Mouse (Mus musculus) regulatory T cell (primary cell): ENCODE data around the gene Sp2.

ENCODE experiments used
- in situ Hi-C: fragments of 300-600 bp; cut with MboI, MseI; formaldehyde crosslinking; loops from one replicate; pipeline ENCODE4 v1.15.1; 2025; ENCODE audit warnings: high pct_unique_total_duplicates

Gene Sp2

DNA sequence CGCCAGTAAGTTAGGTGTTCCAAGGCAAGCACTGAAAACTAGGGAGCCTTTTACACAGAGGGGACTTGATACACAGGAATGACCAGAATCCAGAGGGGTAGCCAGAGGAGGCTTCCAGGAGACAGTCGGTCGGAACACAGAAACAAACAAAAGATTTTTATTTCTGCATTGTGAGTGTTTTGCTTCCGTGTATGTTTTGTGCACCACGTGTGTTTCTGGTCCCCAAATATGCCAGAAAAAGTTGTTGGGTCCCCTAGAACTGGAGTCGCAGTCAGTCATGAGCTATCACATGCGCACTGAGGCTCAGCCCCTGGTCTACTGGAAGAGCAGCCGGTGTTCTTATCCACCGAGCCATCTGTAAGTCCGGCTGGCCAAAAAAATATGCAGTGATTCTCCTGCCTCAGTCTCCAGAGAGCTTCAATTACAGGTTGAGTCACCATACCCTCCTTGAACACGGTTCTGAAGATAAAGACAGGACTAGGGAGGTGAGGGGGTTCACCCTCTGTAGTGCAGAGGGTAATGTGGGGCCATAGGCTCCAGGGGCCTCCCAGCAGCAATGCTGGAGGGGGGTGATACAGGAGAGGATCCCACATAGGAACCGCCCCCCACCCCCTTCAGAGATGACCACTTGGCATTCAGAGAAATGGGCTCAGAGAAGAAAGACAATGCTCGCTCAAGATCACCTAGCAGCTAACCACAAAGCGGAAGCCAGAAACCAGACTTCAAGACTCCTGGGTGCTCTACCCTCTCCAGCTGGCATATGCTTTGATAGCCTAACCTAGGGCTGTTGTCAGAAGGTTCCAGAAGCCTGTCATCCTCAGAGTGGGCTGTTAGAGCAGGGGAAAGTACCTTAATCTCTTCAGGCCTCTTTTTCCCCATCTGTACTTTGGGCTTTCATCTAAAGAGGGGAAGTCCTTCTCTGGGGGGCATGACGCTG lies 13.3 kb upstream of the Sp2 start:
- in situ Hi-C loops, result no loop called here

DNA sequence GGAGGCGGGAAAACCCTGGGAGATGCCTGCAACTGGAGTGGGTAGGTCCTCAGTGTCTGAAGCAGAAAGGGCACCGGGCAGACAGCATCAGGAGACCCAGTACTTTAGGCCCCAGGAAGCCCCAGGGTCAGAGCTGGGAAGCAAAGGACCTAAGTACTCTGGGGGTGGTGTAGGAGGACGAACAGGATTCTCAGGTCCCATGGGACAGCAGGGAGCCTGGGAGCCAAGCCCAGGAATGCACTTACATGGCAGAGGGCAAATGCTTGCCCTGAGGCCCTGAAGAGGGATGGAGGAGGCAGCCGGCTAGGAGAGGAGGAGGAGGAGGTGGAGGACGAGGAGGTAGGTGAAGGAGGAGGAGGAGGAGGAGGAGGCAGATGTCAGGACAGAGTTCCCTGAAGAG lies 12.3 kb upstream of the Sp2 start:
- in situ Hi-C loops, result no loop called here

DNA sequence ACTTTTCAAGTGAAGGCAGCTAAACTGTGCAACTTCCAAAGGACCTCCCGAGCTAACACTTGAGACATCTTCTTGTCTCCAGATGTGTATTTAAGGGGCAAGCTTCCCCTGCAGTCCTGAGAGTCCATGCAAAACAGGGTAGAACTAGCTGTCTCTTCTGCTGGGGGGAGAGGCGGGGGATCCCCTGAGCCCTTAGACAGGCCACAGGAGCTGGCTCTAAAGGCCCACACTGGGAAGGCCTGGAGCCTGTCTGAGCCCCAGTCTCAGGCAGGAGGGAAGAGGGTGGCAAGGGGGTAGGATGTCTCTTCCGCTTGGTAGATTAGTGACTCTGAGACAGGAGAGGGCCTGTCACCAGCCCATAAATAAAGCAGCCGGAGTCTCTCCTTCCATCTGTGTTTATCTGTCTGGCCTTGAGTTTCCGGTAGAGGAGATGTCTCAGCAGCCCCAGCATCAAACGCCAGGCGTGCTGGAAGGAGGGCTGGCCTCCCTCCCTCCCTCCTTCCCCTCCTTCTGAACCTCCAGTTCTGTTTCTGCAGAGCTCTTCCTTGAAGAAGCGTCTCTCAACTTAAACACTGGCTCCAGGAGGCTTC lies 10.1 kb upstream of the Sp2 start:
- in situ Hi-C loops, result no loop called here

DNA sequence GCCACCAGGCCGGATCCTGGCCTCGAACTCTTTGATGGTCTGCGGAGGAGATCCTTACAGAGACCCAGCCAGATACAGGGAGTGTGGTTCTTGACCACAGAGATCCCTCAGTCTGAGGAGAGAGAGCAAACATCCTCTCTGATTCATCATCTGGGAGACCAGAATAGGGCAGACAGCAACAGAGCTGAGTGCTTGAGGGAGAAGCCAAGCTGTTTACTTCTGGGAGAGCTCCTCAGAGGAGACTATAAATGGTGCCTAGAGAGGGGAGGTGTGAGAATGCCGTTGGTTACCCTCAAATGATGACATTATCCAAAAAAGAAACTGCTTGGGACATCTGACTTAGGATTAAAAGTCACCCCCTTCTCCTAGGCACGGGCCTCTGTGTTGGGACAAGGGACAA lies 8.7 kb upstream of the Sp2 start:
- in situ Hi-C loops, result no loop called here

DNA sequence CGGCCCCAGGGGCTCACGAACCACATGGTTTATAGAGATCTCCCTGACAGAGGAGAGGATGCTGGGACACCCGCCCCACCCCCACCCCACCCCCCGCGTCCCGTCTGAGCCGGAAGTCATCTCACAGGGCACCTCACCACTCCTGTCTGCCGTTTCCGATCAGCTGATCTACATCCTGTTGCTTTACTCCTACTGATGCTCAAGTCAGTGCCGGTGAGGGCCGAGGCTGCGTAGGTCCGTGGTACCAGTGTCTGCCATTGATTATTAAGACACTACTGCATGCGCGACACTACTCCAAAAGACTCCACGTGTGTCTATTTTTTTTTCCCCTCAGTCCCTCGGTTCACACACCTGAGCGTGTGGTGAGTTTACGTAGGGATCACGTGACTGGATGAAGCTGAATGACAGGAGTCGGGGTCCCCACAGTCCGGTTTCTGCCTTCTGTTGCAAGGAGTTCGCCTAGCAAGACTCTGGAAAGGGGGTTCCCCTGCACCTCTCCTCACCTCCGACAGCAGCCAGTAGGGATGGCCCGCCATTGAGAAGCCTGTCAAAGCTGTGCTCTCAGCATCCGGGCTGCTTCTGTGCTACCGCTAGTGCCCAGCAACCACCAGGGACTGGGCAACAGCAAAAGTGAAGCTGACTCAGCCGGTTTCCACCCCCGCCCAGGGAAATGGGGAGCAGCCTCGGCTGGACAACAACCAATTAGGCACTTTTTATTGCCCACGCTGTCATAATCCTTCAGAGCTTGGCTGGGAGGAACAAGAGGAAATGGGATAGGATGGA lies 5.3 kb upstream of the Sp2 start:
- in situ Hi-C loops, result loop anchor here (5.0 kb wide), 1 partner anchor 34 kb away; no protein-coding TSS in a partner anchor

DNA sequence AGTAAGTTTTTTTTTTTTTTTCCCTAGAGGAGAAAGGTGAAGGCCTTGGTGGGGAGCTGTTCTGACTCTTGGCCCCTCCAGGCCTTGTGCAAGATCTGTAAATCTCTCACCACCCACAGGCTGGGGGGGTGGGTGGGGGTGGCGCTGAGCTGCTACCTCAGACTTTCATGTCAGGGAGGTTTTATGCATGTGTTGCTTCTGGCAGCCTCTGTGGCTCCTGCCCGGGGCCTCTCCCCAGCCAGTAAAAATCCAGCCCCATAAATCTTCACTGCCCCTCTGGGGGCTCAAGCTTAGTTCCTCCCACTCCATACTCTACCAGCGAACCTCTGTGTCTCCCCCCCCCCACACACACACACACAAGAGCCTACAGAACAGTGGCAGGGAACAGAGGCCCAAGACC lies 3.7 kb upstream of the Sp2 start:
- in situ Hi-C loops, result loop anchor here (5.0 kb wide), 1 partner anchor 36 kb away; no protein-coding TSS in a partner anchor

DNA sequence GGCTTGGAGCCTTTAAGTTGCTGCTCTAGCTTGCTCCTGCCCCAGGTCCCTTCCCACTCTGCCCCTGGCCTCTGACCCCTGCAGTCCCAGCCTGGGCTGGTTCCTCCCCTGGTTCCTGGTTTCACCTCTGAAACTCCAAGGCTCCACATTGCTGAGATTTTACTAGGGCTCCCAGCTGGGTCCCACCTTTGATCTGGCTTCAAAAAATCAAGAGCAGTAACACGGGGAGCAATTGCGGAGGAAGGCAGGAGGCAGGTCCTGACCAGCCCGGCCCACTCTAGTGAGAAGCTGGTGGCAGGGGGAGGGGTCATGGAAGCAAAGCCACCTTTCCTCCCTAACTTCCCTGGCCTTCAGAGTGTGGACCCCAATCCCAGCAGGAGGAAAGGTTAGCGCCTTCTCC lies 2.1 kb upstream of the Sp2 start:
- in situ Hi-C loops, result loop anchor here (5.0 kb wide), 1 partner anchor 37 kb away; no protein-coding TSS in a partner anchor

DNA sequence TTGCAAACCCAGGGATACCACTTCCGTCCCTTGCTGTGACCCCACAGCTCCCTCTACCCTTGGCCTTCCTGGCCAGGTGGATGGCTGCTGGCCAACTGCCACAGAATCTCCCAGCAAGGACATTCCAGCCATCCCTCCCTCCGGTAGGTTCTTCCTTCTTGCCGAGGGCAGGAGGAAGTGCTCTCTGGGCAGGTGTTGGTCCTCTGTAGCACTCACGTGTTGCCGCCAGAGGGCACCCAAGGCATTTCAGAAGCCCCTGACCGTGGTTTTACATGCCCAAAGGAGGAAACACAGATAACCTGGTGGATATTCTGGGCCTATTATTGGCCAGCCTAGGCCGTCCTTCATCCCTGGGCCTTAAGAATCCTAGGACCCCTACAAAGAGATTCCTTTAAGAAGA lies 404 bp downstream of the Sp2 start:
- in situ Hi-C loops, result no loop called here

DNA sequence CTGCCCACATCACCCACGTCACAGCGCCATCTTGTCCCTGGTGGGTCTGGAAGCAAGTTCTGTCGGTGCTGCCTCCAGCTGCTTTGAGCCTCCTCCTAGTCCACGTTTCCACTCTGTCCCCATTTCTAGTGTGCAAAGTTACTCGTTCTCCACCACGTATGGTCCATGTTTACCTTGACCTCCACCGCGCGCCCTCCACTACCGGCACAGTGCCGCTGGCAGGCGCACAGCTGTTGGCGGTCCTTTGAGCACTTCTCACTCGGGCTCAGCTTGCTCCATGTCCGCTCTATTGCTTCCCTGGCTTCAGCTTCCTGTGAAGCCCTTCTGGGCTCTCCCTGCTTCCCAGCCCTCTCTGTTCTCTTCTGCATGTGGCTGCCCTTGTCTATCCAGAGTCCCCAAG lies 1.3 kb downstream of the Sp2 start:
- in situ Hi-C loops, result no loop called here

DNA sequence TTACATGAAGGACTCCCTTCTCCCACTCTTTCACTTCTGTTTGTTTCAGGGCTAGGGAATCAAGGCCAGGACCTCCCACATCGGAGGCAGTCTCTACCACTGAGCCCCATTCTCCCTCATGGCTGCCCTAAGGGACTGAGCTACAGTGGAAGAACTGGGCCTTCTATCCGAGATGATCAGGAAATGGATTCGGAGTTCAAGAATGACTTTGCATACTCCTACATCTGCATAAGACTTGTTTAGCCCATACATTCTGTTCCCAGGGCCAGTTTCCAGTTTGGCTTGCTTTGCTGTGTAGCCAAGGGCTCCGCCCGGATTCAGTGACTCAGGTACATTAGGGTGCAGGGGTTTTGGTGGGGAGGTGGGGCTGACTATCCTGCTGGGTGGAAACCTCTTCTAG lies 2.7 kb downstream of the Sp2 start:
- in situ Hi-C loops, result no loop called here

DNA sequence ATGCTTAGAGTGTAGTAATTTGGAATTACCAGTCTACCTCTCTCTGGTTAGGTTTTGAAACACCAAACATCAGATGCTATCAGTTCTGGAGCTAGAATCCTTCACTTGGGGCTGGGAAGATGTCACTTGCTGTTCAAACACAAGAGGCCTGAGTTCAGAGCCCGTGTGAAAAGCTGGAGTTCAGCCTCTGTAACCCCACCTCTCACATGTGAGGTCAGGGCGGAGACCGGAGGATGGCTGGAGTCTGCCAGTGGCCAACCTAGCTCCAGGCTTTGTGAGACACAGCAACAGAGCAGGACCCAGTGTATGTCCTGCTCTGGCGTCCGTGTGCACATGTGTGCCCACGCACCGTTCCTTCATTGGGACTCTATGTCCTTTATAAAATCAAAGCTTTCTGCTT lies 3.4 kb downstream of the Sp2 start:
- in situ Hi-C loops, result no loop called here

DNA sequence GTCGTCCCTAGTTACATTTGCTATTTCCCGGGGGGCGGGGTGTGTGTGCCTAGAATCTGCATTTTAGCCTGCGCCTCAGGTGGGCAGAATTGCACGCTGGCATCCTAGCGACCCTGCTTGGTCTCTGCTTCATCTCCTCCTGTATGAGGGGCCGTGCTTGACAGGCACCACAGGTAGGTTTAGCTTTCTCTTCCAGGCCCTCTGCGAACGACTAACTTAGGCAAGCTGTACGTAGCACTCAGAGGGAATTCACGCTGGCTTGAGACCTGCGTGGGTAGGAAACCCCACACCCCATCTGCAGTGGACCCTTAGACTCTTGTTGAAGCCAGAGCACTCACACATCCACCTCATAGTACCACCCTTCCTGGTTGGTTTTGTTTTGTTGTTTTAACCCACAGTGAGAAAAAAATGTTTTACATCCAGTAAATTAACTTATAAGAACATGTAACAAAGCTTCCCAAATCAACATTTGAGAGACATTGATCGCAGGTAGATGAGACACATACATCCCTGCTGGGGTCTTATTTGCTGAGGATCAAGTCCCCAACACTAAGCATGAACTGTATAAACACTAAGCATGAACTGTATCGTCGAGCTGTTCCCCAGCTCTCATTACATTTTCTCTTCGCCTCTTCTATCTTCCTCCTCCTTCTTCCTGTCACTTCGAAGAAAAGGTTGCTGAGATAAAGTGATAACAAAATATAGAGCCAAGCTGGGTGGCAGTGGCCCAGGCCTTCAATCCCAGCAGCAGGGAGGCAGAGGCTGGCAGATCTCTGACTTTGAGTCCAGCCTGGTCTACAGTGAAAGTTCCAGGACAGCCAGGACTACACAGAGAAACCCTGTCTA lies 4.1 kb downstream of the Sp2 start:
- in situ Hi-C loops, result no loop called here

DNA sequence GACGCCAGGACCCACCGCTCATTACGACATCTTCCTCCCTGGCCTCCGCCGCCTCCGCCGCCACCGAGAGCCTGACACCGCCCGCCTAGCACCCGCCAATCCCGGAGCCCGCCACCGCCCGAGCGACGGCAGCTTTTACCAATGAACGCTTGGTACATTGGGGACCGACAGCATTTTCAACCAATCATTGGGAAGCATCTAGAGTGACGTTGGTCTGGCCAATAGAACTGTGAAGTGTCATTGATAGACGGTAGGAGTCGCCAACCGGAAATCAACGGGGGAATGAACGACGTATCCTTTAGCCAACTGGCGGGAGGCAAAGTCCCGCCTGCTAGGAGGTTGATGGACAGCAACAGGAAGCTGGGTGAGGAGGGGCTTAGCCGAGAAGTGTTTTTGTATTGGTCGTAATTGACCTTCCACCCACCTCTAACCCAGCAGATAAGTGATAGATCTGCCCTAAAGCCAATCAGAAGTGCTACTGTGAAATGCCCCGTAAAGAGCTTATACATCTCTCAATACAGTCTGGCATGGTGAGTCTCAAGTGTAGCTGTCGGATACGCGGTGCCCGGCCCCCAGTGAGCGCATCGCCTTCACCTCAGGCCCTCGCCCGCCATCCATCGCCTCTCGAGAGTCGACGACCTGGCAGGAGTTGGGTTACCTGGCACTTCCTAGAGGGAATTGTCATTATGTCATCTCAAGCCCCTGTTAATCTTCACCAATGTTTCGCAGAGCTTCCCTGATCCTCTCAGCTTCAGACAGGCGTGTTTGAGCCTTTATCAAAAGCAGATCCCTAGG lies 5.0 kb downstream of the Sp2 start:
- in situ Hi-C loops, result no loop called here

DNA sequence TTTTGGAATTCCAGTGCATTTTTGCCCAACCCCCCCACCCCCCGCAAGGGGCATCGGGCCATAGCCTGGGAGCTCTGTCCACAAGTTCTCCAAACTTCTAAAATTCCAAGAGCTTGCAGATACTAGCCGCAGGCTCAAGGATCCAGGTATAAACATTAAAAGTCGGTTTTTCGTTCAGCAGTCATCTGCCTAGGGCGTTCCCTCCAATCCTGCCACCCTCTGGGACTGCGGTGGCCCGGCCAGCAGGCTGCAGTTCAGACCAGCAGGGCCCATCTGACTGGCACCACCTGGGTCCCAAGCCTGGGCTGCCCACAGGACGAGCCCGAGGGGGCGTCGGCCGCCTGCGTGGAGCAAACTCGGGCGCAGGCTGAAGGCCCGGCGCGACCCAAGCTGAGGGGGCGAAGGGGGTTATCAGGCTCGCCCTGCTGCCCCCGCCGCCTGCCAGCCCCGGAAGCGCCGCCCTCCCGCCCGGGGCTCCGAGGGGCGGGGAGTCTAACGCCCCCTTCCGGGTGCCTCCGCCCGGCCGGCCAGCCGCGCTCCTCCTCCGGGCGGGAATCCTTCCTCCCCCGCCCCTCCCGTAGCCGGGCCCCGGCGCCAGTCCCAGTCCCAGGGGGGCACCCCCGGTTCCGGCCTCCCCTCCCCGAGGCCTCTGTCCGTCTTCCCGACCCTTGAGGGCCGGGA lies 5.7 kb downstream of the Sp2 start:
- in situ Hi-C loops, result no loop called here

DNA sequence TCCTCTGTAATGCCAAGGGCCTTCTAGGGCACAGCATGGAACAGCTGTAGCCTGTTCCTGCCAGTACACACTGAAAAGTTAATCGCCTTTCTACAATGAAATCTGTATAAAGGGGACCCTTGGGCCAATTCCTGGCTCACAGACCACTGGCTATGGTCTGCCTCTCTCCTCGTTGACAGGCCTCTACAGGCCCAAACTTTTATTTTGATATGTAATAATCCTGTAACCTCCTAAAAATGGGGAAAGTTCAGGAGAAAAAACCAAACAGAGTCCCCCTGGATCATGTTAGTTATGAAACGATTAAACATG lies 6.4 kb downstream of the Sp2 start:
- in situ Hi-C loops, result no loop called here

DNA sequence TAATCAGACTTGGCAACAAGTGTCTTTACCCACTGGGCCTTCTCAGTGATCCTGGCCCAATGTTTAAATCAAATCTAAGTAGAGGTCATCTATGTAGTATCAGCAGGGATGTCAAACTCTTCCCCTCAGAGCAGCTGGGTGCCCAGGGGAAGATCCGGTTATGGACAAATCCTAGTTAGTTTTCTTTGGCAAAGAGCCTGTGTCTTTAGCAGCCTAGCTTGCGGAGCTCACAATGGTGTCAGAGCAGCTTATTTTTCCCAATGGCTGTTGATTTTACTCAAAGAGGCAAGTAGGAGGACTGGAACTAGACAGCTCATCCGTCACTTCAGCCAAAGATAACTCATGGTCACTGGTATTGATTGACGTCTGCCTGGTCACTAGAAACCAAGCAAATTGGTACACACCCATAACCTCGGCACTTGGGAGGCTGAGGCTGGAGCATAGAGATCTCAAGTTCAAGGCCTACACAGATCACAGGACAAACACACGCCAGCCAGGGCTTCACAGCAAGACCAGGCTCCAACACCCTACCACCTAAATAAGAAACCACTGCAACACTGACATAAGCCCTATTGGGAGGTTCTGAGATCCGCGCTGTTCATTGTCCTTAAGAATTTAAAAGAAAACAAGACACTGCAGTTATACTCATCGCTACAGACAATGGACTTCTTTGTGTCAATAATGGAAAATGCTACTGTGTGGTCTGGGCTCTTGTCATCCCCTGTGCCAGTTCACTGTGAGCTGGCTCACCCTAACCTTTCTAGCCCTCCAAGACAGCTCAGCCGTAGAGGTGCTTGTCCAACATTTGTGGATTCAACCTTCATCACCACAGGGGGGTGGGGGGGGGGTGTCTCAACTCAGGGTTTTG lies 7.0 kb downstream of the Sp2 start:
- in situ Hi-C loops, result no loop called here

DNA sequence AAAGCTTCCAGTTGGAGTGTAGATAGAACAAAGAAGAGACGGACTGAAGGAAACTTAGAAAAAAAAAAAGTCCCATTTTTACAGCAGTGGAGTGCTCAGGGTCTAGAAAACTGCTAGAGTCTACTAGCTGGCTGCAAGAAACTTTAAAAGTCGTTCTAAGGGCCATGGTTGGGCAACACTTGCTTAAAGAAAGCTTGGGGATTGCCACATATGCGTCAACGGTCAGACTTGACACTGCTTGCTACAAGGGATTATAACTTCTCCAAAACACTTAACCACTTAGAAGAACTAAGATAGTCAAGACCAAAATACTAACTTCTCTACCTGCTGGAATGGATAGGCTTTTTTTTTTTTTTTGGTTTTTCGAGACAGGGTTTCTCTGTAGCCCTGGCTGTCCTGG lies 7.9 kb downstream of the Sp2 start:
- in situ Hi-C loops, result no loop called here

DNA sequence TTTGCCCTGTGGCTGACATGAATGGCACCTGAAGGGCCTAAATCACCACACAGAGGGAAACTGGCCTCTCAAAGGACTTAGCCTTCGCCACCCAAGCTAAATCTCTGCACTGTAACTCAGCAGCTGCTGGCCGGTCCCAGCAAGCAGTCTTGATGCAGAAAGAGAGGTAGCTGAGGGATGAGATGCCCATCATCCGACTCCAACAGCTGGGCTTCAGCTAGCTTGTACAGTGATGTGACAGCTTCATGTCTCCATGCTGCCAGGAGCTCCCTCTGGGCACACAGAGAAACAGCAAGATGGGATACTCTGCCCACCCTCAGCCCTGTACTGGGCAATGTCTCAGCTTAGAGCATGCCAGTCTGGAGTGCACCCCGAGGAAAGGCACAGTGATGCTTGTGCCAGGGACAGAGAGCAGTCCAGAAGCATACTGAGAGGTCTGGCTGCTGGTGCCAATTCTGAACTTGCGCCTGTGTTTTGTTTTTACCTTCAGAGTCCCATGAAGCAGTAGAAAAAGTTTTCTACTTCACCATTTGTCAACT lies 9.3 kb downstream of the Sp2 start:
- in situ Hi-C loops, result no loop called here

DNA sequence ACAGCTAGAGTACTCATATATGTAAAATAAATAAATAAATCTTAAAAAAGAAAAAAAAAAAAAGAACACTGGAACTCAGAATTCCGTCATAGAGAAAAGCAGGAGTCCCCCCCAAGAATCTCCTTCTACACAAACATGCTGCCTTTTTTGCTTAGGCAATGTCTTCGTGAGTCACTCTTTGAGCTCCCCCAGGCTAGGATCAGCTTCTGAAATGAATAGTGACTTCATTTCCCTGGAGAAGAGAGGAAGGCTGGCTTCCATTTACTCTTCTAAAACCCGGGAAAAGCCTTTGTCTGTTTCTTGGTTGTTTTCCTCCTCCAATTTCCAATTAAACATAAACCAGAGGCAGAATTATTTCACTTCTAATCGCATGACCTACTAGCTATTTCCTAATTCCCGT lies 9.9 kb downstream of the Sp2 start:
- in situ Hi-C loops, result no loop called here
